23 mouse cellular contexts compared by ENCODE assay signal in the genomic region with DNA sequence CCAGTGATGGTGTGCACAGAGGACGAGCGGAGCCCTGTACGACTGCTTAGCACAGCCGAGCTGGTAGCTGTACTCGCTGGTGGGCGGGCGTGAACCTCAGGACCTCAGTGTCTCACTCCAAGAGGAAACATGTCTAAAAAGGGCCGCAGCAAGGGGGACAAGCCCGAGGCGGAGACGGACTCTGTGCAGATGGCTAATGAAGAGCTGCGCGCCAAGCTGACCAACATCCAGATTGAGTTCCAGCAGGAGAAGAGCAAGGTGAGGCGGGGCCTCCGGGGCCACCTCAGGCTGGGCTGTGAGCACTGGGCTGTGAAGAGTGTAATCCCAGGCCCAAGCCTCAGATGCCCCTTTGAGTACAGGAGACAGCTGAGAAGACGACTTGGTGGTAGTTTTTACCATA. TPM values are rescaled to one million over a fixed set of nuclear protein-coding genes. Genes with fewer than 3 reads are reported as not detected.
A peak's percentile ranks its signal among the peaks of the same experiment; 100 is the strongest.
DNase-seq lines count a peak whose midpoint lies in the region; ATAC-seq and TF ChIP-seq lines count a peak whose summit lies in the region.
"Had no signal": no experiment of that assay in that cellular context is flagged by ENCODE, and none has a peak within 500 bp of the region (broad histone marks: within the 10 kb centered on the region; RNA-seq: fewer than 3 reads in every experiment).

A gene (plus strand): TSS at position 130 of the 400 bp plus-strand sequence.

- H3K36me3 ChIP-seq in forebrain, embryonic 14.5 days (ENCODE audit: control insufficient read depth, insufficient read depth, low read length), result no peaks in the 10 kb centered on the region
- no peaks in the 10 kb centered on the region for H3K36me3 ChIP-seq in forebrain, embryonic 11.5 days (ENCODE audit: control insufficient read depth, insufficient read depth, low read length)
- peaks cover 4% of the 10 kb centered on the region; the same call in 1 of the 2 replicates for H3K36me3 ChIP-seq in midbrain, embryonic 14.5 days (ENCODE audit: control insufficient read depth, insufficient read depth, low read length)
- H3K36me3 ChIP-seq in thymus, adult 2 months (ENCODE audit: control insufficient read depth, insufficient read depth, low read length), result peaks cover 28% of the 10 kb centered on the region
- H3K36me3 ChIP-seq: embryonic facial prominence, embryonic 13.5 days; G1E; heart, embryonic 13.5 days; limb, embryonic 12.5 days; liver, embryonic 13.5 days had no signal

- TF ChIP-seq POLR2A in thymus, adult 2 months (IDR thresholded peaks at IDR 0.05; ENCODE audit: control insufficient read depth, extremely low read depth, insufficient read depth, low read length, poor library complexity), result no peak

- no peak within 1 kb of the TSS for H3K4me2 ChIP-seq in forebrain, embryonic 14.5 days (ENCODE audit: low read length)
- no peak within 1 kb of the TSS for H3K4me2 ChIP-seq in forebrain, embryonic 11.5 days (ENCODE audit: low read depth, low read length, severe bottlenecking)
- no peak within 1 kb of the TSS for H3K4me2 ChIP-seq in midbrain, embryonic 14.5 days (ENCODE audit: low read length)
- H3K4me2 ChIP-seq: embryonic facial prominence, embryonic 13.5 days; heart, embryonic 13.5 days; hindbrain, embryonic 15.5 days; limb, embryonic 12.5 days; liver, embryonic 13.5 days; midbrain, embryonic 13.5 days had no signal

- 84% methylated on average over 16 of the region's 16 CpGs for WGBS in forebrain, embryonic 14.5 days
- WGBS in forebrain, embryonic 11.5 days, result 89% methylated on average over 16 of the region's 16 CpGs
- 83% methylated on average over 16 of the region's 16 CpGs for WGBS in midbrain, embryonic 14.5 days
- 96% methylated on average over 16 of the region's 16 CpGs for WGBS in thymus, adult 2 months

- ATAC-seq in forebrain, embryonic 14.5 days, result no peak
- ATAC-seq in forebrain, embryonic 11.5 days (replicated peaks; ENCODE audit: low FRiP score), result no peak
- no peak for ATAC-seq in inflammation-experienced regulatory T-cells, adult 6 months
- no peak for ATAC-seq in midbrain, embryonic 14.5 days (ENCODE audit: low FRiP score, low TSS enrichment)
- ATAC-seq: midbrain, embryonic 13.5 days had no signal

- no peak within 1 kb of the TSS for H3K4me3 ChIP-seq in forebrain, embryonic 14.5 days (ENCODE audit: low read depth, low read length)
- no peak within 1 kb of the TSS for H3K4me3 ChIP-seq in forebrain, embryonic 11.5 days (ENCODE audit: low read depth, low read length)
- no peak within 1 kb of the TSS for H3K4me3 ChIP-seq in midbrain, embryonic 14.5 days (replicated peaks; ENCODE audit: low read depth, low read length)
- no peak within 1 kb of the TSS for H3K4me3 ChIP-seq in thymus, adult 2 months (ENCODE audit: control insufficient read depth, insufficient read depth, low read length)
- H3K4me3 ChIP-seq: embryonic facial prominence, embryonic 13.5 days; gastrocnemius, adult 2 months; heart, embryonic 13.5 days; hindbrain, embryonic 15.5 days; limb, embryonic 12.5 days; liver, embryonic 13.5 days; midbrain, embryonic 13.5 days had no signal

- H3K9ac ChIP-seq in forebrain, embryonic 14.5 days (ENCODE audit: low read length), result no peak within 1 kb of the TSS
- H3K9ac ChIP-seq in forebrain, embryonic 11.5 days (ENCODE audit: low read length), result no peak within 1 kb of the TSS
- H3K9ac ChIP-seq in midbrain, embryonic 14.5 days (replicated peaks; ENCODE audit: low read length), result no peak within 1 kb of the TSS
- H3K9ac ChIP-seq: embryonic facial prominence, embryonic 13.5 days; heart, embryonic 13.5 days; hindbrain, embryonic 15.5 days; limb, embryonic 12.5 days; liver, embryonic 13.5 days; midbrain, embryonic 13.5 days had no signal

- TF ChIP-seq CTCF in thymus, adult 2 months (IDR thresholded peaks at IDR 0.05; ENCODE audit: borderline replicate concordance, control insufficient read depth, extremely low read depth, insufficient read depth, low read length, poor library complexity), result no peak

- no peaks in the 10 kb centered on the region for H3K9me3 ChIP-seq in forebrain, embryonic 14.5 days (replicated peaks; ENCODE audit: control insufficient read depth, low read length)
- no peaks in the 10 kb centered on the region for H3K9me3 ChIP-seq in forebrain, embryonic 11.5 days (ENCODE audit: control insufficient read depth, low read length)
- no peaks in the 10 kb centered on the region for H3K9me3 ChIP-seq in midbrain, embryonic 14.5 days (ENCODE audit: control insufficient read depth, low read length)
- H3K9me3 ChIP-seq: embryonic facial prominence, embryonic 13.5 days; heart, embryonic 13.5 days; hindbrain, embryonic 15.5 days; liver, embryonic 13.5 days; midbrain, embryonic 13.5 days had no signal

- DNase-seq in forebrain, embryonic 14.5 days (ENCODE audit: low spot score), result no peak
- DNase-seq in forebrain, embryonic 11.5 days (ENCODE audit: low spot score), result no peak
- DNase-seq in thymus, postnatal 4 days, result peak; percentile 21
- DNase-seq in thymus, postnatal 14 days, result no peak
- DNase-seq in layer of hippocampus, postnatal 25 days (ENCODE audit: extremely low spot score in 1 of 2, low spot score in 1 of 2), result no peak
- no peak for DNase-seq in midbrain, embryonic 14.5 days
- DNase-seq in thymus, adult 2 months, result no peak
- DNase-seq: gastrocnemius, adult 2 months; heart, postnatal 36 days; kidney, adult 11 months; kidney, postnatal 10 days; liver, embryonic 13.5 days; right cerebral cortex, adult 18-20 months had no signal

- H3K27ac ChIP-seq in forebrain, embryonic 14.5 days (ENCODE audit: low read depth, low read length), result peak within 1 kb of the TSS; percentile 65
- H3K27ac ChIP-seq in forebrain, embryonic 11.5 days (ENCODE audit: low read depth, low read length), result no peak within 1 kb of the TSS
- H3K27ac ChIP-seq in midbrain, embryonic 14.5 days (replicated peaks; ENCODE audit: low read depth, low read length), result no peak within 1 kb of the TSS
- H3K27ac ChIP-seq in thymus, adult 2 months (ENCODE audit: control insufficient read depth, insufficient read depth, low read length), result no peak within 1 kb of the TSS
- H3K27ac ChIP-seq: embryonic facial prominence, embryonic 13.5 days; gastrocnemius, adult 2 months; heart, embryonic 13.5 days; hindbrain, embryonic 15.5 days; limb, embryonic 12.5 days; liver, embryonic 13.5 days; midbrain, embryonic 13.5 days had no signal

- H3K4me1 ChIP-seq in forebrain, embryonic 14.5 days (ENCODE audit: control insufficient read depth, insufficient read depth, low read length), result peaks cover 4% of the 10 kb centered on the region; the same call in 1 of the 2 replicates
- no peaks in the 10 kb centered on the region; the same call in 1 of the 2 replicates for H3K4me1 ChIP-seq in forebrain, embryonic 11.5 days (replicated peaks; ENCODE audit: control insufficient read depth, insufficient read depth, low read length)
- H3K4me1 ChIP-seq in midbrain, embryonic 14.5 days (ENCODE audit: control insufficient read depth, insufficient read depth, low read length), result peaks cover 6% of the 10 kb centered on the region; the same call in 1 of the 2 replicates
- peaks cover 42% of the 10 kb centered on the region for H3K4me1 ChIP-seq in thymus, adult 2 months (replicated peaks; ENCODE audit: control insufficient read depth, insufficient read depth, low read length)
- H3K4me1 ChIP-seq: heart, embryonic 13.5 days; liver, embryonic 13.5 days had no signal

- H3K27me3 ChIP-seq in forebrain, embryonic 14.5 days (replicated peaks; ENCODE audit: control insufficient read depth, insufficient read depth, low read length), result peaks cover 9% of the 10 kb centered on the region; the same call in 1 of the 2 replicates
- peaks cover 3% of the 10 kb centered on the region for H3K27me3 ChIP-seq in forebrain, embryonic 11.5 days (ENCODE audit: control insufficient read depth, insufficient read depth, low read length)
- H3K27me3 ChIP-seq in midbrain, embryonic 14.5 days (ENCODE audit: control insufficient read depth, insufficient read depth, low read length), result 0 out of 2 replicates have a peak, but pooled peaks cover 9% of the 10 kb centered on the region
- H3K27me3 ChIP-seq in thymus, adult 2 months (ENCODE audit: control insufficient read depth, insufficient read depth, low read length), result no peaks in the 10 kb centered on the region

RNA-seq across cellular contexts. Expression of the gene that starts here (rescaled TPM):
- 1.1 and 1.5 TPM in 2 replicates for polyA plus RNA-seq in forebrain, embryonic 14.5 days (2014; fragmentation: Nextera tagmentation; extraction: Ambion mirVana)
- polyA plus RNA-seq in forebrain, embryonic 11.5 days (2014; fragmentation: Nextera tagmentation; extraction: Ambion mirVana), result 0.03 and 0.07 TPM in 2 replicates
- 10 to 100 TPM; 21.4 to 28.8 TPM for total RNA-seq in layer of hippocampus, postnatal 25 days (2021)
- 1 to 10 TPM in 2 of 3 experiments, under 1 TPM in 1; 0.30 to 2.4 (median 2.2) TPM for polyA plus RNA-seq in inflammation-experienced regulatory T-cells, adult 6 months (2017; shearing (Covaris generic))
- 1.7 and 2.0 TPM in 2 replicates for polyA plus RNA-seq in midbrain, embryonic 14.5 days (2014; fragmentation: Nextera tagmentation; extraction: Ambion mirVana)
- 3.6 and 4.3 TPM in 2 replicates for polyA plus RNA-seq in thymus, adult 2 months (2012; rRNA removed)
- total RNA-seq: gastrocnemius, adult 2 months; granulocyte monocyte progenitor cell, adult 5-6 weeks; heart, postnatal 36 days had no signal
- polyA plus RNA-seq: C2C12; embryonic facial prominence, embryonic 13.5 days; G1E; heart, embryonic 13.5 days; limb, embryonic 12.5 days; liver, embryonic 13.5 days; lung, embryonic 16.5 days had no signal
